Mouse (Mus musculus): ENCODE results near the gene Fam167b.

DNA sequence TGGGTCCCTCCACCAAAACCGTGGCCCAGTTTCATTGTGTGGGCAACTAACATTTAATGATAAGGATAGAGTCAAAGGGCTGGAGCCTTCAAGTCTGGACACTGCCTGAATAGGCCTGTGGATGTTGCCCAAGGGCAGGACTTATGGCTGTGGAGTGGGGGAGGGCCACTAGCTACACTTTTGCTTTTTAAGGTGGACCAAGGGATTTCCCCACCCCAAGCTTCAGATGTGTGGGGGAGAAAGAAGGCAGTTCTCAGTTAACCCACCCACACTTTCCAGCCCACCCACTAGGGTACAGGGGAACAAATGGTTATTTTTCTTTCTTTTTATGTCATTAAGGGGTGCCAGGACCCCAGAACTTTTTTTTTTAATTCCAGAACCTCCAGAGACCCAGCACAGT is 6.0 kb upstream of the Fam167b start:
- TF ChIP-seq CTCF (IDR thresholded peaks at IDR 0.05; ENCODE audit: control insufficient read depth, insufficient read depth, insufficient replicate concordance, low read depth, low read length), result no peak
- no peak for TF ChIP-seq POLR2A (IDR thresholded peaks at IDR 0.05; ENCODE audit: control insufficient read depth, low read depth, low read length)

Measured in testis, adult 2 months (tissue).